21 mouse cellular contexts compared by ENCODE assay signal in the genomic region with DNA sequence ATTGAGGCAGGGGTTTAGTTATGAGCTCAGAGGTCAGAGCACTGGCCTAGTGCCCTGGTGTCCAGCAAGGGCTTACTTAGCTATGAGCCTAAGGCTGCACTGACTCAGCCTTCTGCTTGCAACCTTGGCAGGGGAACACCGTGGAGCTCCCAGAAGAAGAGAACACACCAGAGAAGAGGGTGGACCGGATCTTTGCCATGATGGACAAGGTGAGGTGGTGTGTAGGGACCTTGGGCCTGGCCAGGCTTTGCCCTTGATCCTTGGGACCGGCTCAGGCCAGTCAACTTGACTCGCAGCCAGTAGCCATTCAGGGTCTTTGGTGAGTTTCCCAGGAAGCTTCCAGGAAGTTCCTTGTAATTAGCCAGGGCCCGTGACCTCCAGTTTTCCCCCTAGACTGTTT. TPM values are rescaled to one million over a fixed set of nuclear protein-coding genes. Genes with fewer than 3 reads are reported as not detected.
"Had no signal": no experiment of that assay in that cellular context is flagged by ENCODE, and none has a peak within 500 bp of the region (broad histone marks: within the 10 kb centered on the region; RNA-seq: fewer than 3 reads in every experiment).

No protein-coding gene starts in this region.

- ATAC-seq: hindbrain, embryonic 16.5 days; inflammation-experienced regulatory T-cells, adult 6 months; intestine, embryonic 15.5 days; intestine, postnatal 0 days; liver, postnatal 0 days had no signal

- DNase-seq: gastrocnemius, adult 2 months; gastrocnemius, postnatal 10 days; gastrocnemius, postnatal 25 days; heart, adult 18-20 months; heart, postnatal 10 days; heart, postnatal 4 days; kidney, adult 18-20 months; kidney, adult 8-10 months; kidney, postnatal 10 days; kidney, postnatal 25 days; kidney, postnatal 4 days; liver; liver, embryonic 13.5 days; liver, postnatal 0 days had no signal

RNA-seq across cellular contexts. Expression of gene Hmcn2, which starts 29.7 kb away (rescaled TPM):
- polyA plus RNA-seq: hindbrain, embryonic 10.5 days; kidney, embryonic 14.5 days; limb, embryonic 12.5 days had no signal
